Mouse (Mus musculus) cerebellum, adult 11 months (tissue): ENCODE results near the gene Sema6b.
"Not testable (repeated sequence)": the region's sequence is repeated elsewhere in the genome, so short reads cannot be mapped to it uniquely, and the experiment has no call there.

ENCODE experiments used
- DNase-seq: peaks from one replicate; pipeline ENCODE4 v3.0.0; 2022

The Sema6b gene

GRCm38 (mm10) chr17:56116193-56116592 lies 23.9 kb downstream of the Sema6b start:
- no peak for DNase-seq

- DNase-seq = no peak
Observed at GRCm38 (mm10) chr17:56112743-56113142, 27.4 kb downstream of the Sema6b start.

GRCm38 (mm10) chr17:56111864-56112263 lies 28.3 kb downstream of the Sema6b start:
- DNase-seq = peak; percentile 66

GRCm38 (mm10) chr17:56111021-56111420 lies 29.1 kb downstream of the Sema6b start:
- DNase-seq = no peak

- DNase-seq = no peak
Observed at GRCm38 (mm10) chr17:56110571-56110970, 29.6 kb downstream of the Sema6b start.

GRCm38 (mm10) chr17:56109219-56110051 lies 30.7 kb downstream of the Sema6b start, which contains the start of gene Plin4:
Plin4 (minus strand) TSS chr17:56109803.
- DNase-seq = no peak

GRCm38 (mm10) chr17:56108334-56109044 lies 31.7 kb downstream of the Sema6b start:
- DNase-seq = no peak

GRCm38 (mm10) chr17:56107736-56108135 lies 32.4 kb downstream of the Sema6b start:
- DNase-seq = no peak

- no peak for DNase-seq
Observed at GRCm38 (mm10) chr17:56106981-56107380, 33.2 kb downstream of the Sema6b start.

- not testable (repeated sequence) for DNase-seq
Observed at GRCm38 (mm10) chr17:56106436-56106835, 33.7 kb downstream of the Sema6b start.

GRCm38 (mm10) chr17:56104821-56105220 lies 35.3 kb downstream of the Sema6b start:
- not testable (repeated sequence) for DNase-seq

GRCm38 (mm10) chr17:56103465-56104285 lies 36.5 kb downstream of the Sema6b start:
- DNase-seq = no peak

GRCm38 (mm10) chr17:56102927-56103326 lies 37.2 kb downstream of the Sema6b start:
- DNase-seq = no peak

GRCm38 (mm10) chr17:56102158-56102557 lies 38.0 kb downstream of the Sema6b start:
- DNase-seq = no peak

- DNase-seq = no peak
Observed at GRCm38 (mm10) chr17:56100811-56101210, 39.3 kb downstream of the Sema6b start.

GRCm38 (mm10) chr17:56098711-56099572 lies 41.2 kb downstream of the Sema6b start:
- DNase-seq = no peak

- no peak for DNase-seq
Observed at GRCm38 (mm10) chr17:56098180-56098579, 42.0 kb downstream of the Sema6b start.

GRCm38 (mm10) chr17:56096883-56097282 lies 43.3 kb downstream of the Sema6b start:
- no peak for DNase-seq

GRCm38 (mm10) chr17:56092794-56093193 lies 47.3 kb downstream of the Sema6b start:
- no peak for DNase-seq

GRCm38 (mm10) chr17:56092312-56092711 lies 47.8 kb downstream of the Sema6b start:
- DNase-seq = no peak

GRCm38 (mm10) chr17:56080781-56081585 lies 59.2 kb downstream of the Sema6b start:
- DNase-seq = no peak
